Mouse (Mus musculus): Measurements from ENCODE around the gene Rpl23a.

DNA sequence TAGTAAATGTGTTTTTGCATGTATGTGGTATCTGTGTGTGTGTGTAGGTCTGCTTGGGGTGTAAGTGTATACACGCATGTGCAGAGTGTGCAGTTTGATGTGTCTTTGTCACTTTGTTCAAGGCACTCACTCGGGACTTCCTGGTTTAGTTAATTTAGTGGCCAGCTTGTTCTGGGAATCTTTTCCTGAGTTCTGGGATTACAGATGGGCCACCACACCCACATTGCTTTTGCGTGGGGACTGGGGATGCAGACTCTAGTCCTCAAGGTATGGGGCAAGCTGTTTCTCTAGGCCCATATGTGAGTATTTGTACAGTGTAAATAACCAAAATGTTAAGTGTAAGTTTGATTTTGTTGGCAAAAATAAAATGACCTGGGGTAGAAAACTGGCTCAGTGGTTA is 49.0 kb downstream of the Rpl23a start:
- TF ChIP-seq CTCF (conservative IDR thresholded peaks at IDR 0.05; ENCODE audit: low read length) (no peak), POU5F1 (IDR thresholded peaks at IDR 0.05; ENCODE audit: borderline replicate concordance, low read length) (no peak)
